Mouse (Mus musculus) gastrocnemius, postnatal 14 days (tissue): ENCODE results near the gene Defa37. TPM values are rescaled to one million over a fixed set of nuclear protein-coding genes. Genes with fewer than 3 reads are reported as not detected.
"Not testable (repeated sequence)": the region's sequence is repeated elsewhere in the genome, so short reads cannot be mapped to it uniquely, and the experiment has no call there.

Experiments
- DNase-seq: peaks from one replicate; pipeline ENCODE4 v3.0.0; 2021; ENCODE audit warnings: mixed read lengths
- intact Hi-C: fragments of 180-260 bp; cut with DNase I; formaldehyde crosslinking; loops from one replicate; pipeline ENCODE4 v1.15.1; 2025; ENCODE audit warnings: low total_unique reads
- long read RNA-seq, 2 experiments: library from polyadenylated mRNA; stranded (forward); transcript quantifications; one replicate each; pipeline ENCODE4 v2.0.0; 2021
- total RNA-seq, 2 experiments: library from RNA; stranded (reverse); gene quantifications; 2 replicates each; pipeline ENCODE4 v1.2.3; 2021

Gene Defa37
- total RNA-seq, result not detected
- long read RNA-seq, experiment 1, result 0 reads
- long read RNA-seq, experiment 2, result 0 reads

GRCm38 (mm10) chr8:21565086-21565485 lies at the start of gene Defa37:
Gene Defa37, plus strand, starts transcription at chr8:21565386.
- DNase-seq, intact Hi-C loops: not testable (repeated sequence)

- intact Hi-C loops, DNase-seq: not testable (repeated sequence)
These were observed 36.5 kb upstream of the Defa37 start, which contains the start of gene Defa32 for GRCm38 (mm10) chr8:21528732-21529131. Gene Defa32, plus strand, starts transcription at chr8:21529032.

- intact Hi-C loops, DNase-seq: not testable (repeated sequence)
These were observed 17.5 kb downstream of the Defa37 start, which contains the start of gene Defa28 for GRCm38 (mm10) chr8:21582706-21583105. Gene Defa28, plus strand, starts transcription at chr8:21583006.

- intact Hi-C loops, DNase-seq: not testable (repeated sequence)
These were observed 29.2 kb downstream of the Defa37 start, which contains the start of gene Gm7861 for GRCm38 (mm10) chr8:21594408-21594807. Gene Gm7861, minus strand, starts transcription at chr8:21594508.

Other genes with a start within 250 kb of the Defa37 start
- gene Defa27, start 249.8 kb upstream of the Defa37 start, total RNA-seq, result not detected
- gene Defa29, start 238.4 kb upstream of the Defa37 start, total RNA-seq, result not detected
- not detected for gene Defa2, start 186.9 kb upstream of the Defa37 start, total RNA-seq
- not detected for gene Defa33, start 173.6 kb upstream of the Defa37 start, total RNA-seq
- gene Defa36, start 138.0 kb upstream of the Defa37 start, total RNA-seq, result not detected
- gene Gm7849, start 108.8 kb upstream of the Defa37 start, total RNA-seq, result not detected
- not detected for gene Defa20, start 56.1 kb upstream of the Defa37 start, total RNA-seq
- gene Defa32, start 36.4 kb upstream of the Defa37 start, total RNA-seq, result not detected
- gene Defa28, start 17.6 kb downstream of the Defa37 start, total RNA-seq, result not detected
- gene Gm7861, start 29.1 kb downstream of the Defa37 start, total RNA-seq, result not detected
- gene Defa26, start 52.8 kb downstream of the Defa37 start, total RNA-seq, result not detected
- gene Defa17, start 90.4 kb downstream of the Defa37 start, total RNA-seq, result not detected
- not detected for gene Defa34, start 100.4 kb downstream of the Defa37 start, total RNA-seq
- gene AY761184, start 138.3 kb downstream of the Defa37 start, total RNA-seq, result not detected
- gene Defa24, start 169.1 kb downstream of the Defa37 start, total RNA-seq, result not detected